16 mouse cellular contexts compared by ENCODE assay signal in the genomic region with DNA sequence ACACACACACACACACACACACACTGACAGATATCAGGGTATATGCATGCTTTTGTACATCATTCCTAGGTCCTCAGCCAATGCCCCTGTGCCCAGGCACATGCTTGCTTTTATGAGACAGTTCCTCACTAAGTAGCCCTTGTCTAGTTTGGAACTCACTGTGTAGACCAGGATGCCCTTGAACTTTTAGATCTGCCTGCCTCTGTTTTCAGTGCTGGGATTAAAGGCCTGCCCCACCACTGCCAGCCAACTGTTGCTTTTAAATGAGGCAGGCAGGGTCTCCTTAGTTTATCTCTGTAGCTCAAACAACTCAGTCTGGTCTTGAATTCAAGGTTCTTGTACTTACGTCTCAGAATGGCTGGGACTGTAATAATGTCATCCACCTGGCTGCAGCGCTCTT.
"Had no signal": no experiment of that assay in that cellular context is flagged by ENCODE, and none has a peak within 500 bp of the region (broad histone marks: within the 10 kb centered on the region; RNA-seq: fewer than 3 reads in every experiment).

No protein-coding gene starts in this region.

- H3K4me2 ChIP-seq: lung, embryonic 15.5 days; midbrain, embryonic 11.5 days; midbrain, embryonic 13.5 days; midbrain, embryonic 15.5 days; stomach, embryonic 15.5 days had no signal

- H3K9ac ChIP-seq: lung, embryonic 15.5 days; midbrain, embryonic 13.5 days; midbrain, embryonic 15.5 days; neural tube, embryonic 12.5 days; stomach, embryonic 15.5 days had no signal

- H3K36me3 ChIP-seq: midbrain, embryonic 15.5 days had no signal

- H3K27ac ChIP-seq: lung, embryonic 15.5 days; macrophage; midbrain, embryonic 13.5 days; midbrain, embryonic 15.5 days; neural tube, embryonic 12.5 days; stomach, embryonic 15.5 days; stomach, postnatal 0 days had no signal

- H3K9me3 ChIP-seq: lung, embryonic 15.5 days; megakaryocyte, embryonic 14.5 days; midbrain, embryonic 13.5 days; midbrain, embryonic 15.5 days; neural tube, embryonic 12.5 days; stomach, embryonic 15.5 days had no signal

- H3K27me3 ChIP-seq: lung, embryonic 15.5 days; megakaryocyte, embryonic 14.5 days; midbrain, embryonic 13.5 days; midbrain, embryonic 15.5 days; neural tube, embryonic 12.5 days; stomach, embryonic 15.5 days had no signal

- H3K4me3 ChIP-seq: lung, embryonic 15.5 days; megakaryocyte, embryonic 14.5 days; midbrain, embryonic 13.5 days; midbrain, embryonic 15.5 days; neural tube, embryonic 12.5 days; stomach, embryonic 15.5 days had no signal

- ATAC-seq: lung, postnatal 0 days; midbrain, embryonic 13.5 days; midbrain, embryonic 15.5 days had no signal

- DNase-seq: lung, postnatal 14 days; lung, postnatal 36 days; right cerebral cortex, postnatal 14 days; thymus, adult 2 months; thymus, postnatal 25 days; thymus, postnatal 4 days had no signal
